Mouse (Mus musculus) natural killer cell, adult 2 months (primary cell): ENCODE data around the gene Dnase2b.
A peak's percentile ranks its signal among the peaks of the same experiment; 100 is the strongest.

Source experiments
- DNase-seq, 2 experiments: peaks; one replicate each; pipeline ENCODE4 v3.0.0; 2022; ENCODE audit warnings: low spot score in 2 of 2

Dnase2b gene

DNA sequence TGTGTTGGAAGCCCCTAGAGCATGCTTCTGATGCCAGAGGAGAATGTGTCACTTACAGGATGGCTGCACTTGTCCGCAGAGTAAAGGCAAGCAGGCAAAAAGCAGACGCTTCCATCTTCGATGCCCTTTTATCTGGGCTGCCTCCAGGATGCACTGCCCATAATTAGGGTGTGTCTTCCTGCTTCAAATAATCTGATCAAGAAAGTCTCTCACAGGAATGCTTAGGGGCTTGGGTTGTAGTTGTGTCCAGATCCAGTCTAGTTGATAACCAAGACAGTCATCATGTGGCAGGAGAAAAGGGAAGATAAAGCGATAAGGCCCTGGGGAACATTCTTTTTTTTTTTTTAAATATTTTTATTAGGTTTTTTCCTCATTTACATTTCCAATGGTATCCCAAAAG is at the start of gene Dnase2b:
Gene Dnase2b, minus strand, starts transcription at position 101 of the 400 bp plus-strand sequence.
- DNase-seq, result no peak

DNA sequence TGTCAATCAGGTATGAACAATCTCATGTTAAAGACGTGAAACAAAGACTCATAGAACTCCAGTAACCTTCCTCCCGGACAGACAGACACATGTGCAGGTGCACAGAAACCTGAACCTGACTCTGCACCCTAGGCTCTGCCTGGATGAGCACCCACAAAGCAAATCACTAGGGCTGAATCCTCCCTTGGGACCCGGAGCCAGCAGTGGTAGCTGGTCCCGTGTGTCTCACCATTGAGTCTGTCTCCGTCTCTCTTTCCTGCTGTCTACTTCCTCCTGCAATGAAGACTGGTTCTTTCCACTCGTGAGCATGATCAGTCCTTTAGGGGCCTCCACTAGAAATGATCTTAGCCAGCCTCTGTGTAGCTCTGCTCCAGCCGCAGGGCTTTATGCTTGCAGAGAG is 46.5 kb upstream of the Dnase2b start:
- no peak for DNase-seq

DNA sequence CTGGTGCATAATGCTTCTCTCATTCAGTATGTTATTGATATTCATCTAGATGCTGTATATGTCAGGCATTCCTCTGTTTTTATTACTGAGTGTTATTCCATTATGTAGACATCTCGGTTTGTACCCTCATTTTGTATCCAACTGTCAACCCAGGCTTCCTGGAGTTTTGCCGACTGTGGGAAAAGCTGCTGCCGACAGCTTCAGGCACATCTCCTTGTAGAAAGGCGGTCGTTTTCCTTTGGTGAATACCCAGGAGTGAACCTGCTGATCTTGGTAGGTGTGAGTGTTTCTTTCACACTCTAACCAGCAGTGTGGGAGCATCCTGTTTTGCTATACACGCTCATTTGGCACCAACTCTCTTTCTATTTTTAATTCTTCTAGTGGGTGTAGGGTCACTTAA is 45.6 kb upstream of the Dnase2b start:
- DNase-seq, result no peak

DNA sequence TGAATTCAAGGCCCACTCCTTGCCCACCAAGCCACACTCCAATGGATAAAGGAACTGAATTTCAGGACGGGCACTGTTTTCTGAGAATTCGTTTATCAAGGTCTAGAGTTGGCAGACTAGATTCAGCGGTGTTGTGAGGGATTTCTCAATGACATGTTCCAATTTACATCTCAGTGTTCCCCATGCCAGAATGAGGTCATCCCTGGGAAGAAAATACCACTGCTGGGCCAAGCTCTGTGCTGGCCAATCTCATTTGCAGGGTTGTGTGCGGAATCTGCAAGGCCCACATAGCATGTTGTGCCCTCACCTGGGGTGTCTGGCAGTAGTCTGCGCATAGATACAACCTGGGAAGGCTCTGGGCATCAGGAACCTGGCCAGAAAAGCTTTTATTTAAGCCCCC is 43.9 kb upstream of the Dnase2b start:
- DNase-seq, result no peak

DNA sequence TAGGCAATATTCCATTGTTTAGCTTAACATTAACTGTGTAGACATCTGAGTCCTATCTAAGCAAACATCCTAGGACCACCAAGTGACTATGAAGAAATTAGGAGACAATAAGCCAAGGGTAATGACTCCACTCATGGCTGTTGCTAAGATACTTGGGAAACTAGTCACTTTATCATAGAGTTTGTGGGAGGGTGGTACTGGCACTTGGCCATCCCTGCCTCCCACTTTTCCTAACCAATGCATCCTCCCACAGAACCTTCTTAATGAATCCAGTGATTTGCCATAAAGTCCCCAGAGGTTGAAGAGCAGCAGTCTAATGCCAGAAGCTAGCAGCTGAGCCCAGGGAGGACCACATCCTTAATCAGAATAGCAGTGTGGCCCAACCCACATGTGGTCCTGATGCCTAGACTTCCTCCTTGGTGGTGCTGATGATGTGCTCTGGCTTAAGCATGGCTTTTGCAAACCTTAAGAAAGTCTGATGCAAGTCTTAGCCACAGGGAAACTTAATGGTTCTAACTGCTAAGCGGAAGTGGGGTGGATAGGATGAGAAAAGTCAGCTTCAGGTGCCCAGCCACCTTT is 42.8 kb upstream of the Dnase2b start:
- DNase-seq, result no peak

DNA sequence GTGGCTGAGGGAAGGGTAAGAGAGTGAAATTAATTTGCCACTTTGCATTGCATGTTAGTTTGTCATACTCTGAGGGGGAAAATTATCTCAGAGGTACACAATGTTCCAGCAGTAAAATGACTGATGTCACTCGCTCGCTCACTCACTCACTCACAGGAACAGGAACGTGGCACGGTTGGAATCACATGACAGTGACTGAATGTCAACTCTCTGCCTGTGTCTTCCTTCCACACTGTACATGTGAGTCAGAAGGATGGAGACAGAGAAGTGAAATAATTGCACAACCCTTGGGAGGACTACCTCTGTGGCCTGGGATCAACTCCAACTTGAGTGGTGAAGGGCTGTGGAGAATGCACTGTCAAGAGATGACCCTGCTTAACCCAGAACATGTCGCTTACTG is 42.0 kb upstream of the Dnase2b start:
- no peak for DNase-seq

DNA sequence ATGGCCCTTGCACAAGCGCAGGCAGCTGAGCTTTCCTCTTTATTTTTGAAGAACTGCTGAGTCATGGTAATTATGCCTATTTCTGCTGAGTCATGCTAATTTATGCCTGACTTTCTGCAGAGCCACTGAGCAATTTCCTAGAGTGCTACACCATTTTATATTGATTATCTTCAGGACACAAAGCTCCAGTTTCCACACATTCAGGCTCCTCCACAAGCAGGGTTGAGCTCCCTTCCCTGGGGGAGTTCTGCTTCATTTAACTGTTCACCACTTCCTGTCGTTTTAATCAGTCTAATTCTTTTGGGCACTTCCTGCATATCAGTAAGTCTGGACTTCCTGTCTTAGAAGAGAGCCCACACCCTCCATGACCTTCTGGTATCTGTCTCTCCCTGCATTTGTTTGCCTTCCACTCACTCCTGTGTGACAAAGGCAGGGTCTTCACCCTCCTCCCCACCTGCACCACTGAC is 39.7 kb upstream of the Dnase2b start:
- peak; percentile 9 to 26 for DNase-seq

DNA sequence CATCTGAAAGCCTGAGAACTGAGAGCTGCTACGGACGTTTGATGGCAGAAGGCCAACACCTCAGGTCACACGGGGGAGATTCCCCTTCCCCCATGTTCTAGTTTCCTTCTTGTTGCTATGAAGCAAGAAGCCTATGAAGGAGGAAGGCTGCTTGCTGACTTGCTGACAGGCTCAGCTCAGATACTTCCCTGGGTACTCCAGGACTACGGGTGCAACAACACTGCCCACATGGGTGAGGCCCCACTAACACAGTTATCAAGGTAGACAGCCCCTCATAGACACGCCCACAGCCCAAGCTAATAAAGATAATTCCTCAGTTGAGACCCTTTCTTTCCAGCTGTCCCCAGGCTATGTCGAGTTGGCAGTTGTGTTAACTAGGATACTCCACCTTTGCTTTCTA is 38.3 kb upstream of the Dnase2b start:
- no peak for DNase-seq

DNA sequence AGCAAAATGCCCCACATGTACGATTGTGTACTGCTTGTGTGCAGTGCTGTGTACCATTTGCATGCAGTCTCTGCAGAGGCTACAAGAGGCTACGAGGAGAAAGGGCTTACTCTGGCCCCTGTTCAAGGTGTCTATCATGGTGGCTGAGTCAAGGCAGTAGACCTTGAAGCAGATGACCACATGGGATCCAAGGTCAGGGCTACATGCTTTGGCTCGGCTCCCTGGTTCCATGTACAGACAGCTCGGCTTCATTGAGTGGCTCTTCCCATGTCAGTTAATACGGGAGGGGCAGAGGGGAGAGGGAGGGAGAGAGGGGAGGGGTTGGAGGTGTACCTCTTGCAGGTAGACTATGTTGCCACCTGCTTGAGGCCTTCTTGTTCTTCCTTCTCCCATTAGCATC is 37.0 kb upstream of the Dnase2b start:
- DNase-seq, result no peak

DNA sequence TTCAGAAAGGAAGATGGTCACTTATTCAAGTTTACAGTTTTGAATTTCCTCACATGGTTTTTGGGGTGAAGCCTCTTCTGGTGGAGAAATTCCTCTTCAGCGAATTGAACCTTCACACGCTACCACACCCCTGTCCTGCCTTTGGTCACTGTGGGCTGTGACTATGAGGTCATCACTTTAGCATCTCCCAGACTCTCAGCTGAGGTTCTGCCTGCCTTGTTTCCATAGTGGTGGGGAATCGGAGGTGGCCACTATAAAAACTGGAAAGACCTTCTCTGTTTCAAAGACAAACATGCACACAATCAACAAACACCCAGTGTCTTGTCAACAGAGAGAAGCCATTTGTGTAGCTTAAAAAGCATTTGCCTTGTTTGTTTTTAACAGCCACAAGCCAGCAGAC is 35.8 kb upstream of the Dnase2b start, which contains the start of gene 4930503B20Rik:
Gene 4930503B20Rik, minus strand, starts transcription at position 101 of the 400 bp plus-strand sequence.
- no peak for DNase-seq

DNA sequence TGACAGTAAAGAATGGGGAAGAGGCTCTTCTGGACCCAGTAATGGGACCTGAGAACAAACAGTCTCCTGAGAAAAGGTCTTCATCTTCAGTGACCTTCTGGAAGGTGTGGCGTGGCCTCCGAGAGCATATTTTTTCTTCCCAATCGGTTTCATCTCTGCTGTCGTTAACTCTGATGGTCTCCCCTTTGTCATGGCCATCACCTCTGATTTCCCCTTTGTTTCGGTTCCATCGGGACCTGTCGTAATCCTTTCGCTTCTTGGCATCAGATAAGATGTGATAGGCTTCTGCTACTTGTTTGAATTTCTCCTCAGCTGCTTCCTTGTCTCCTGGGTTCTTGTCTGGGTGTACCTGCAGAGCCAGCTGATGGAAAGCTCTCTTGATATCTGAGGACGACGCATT is 35.3 kb upstream of the Dnase2b start:
- no peak for DNase-seq

DNA sequence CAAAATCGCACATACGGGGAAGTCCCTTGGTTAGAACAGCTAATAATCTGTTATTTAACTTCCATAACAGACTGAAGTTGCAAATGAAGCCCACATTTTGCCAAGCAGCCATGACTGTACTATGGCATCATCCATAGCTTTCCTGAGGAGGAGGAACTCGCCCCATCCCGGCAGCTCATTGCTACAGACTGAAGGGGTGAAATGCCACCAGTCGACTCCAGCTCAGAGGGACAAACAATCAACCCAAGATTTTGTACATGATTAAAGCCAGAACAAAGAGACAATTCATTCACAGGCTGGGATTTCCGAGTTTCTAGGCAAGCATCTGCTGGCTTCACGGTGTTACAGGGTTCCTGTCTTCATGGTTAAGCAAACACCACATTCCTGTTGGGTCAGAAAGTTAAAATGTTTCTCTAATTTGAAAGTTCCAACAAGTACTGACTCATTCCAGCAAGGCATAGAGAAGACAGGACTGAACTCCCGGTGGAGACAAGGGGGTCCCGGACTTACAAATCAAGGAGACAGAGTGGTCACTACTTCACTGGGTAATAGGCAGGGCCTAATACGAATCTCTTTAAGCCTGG is 34.0 kb upstream of the Dnase2b start:
- DNase-seq, result no peak

DNA sequence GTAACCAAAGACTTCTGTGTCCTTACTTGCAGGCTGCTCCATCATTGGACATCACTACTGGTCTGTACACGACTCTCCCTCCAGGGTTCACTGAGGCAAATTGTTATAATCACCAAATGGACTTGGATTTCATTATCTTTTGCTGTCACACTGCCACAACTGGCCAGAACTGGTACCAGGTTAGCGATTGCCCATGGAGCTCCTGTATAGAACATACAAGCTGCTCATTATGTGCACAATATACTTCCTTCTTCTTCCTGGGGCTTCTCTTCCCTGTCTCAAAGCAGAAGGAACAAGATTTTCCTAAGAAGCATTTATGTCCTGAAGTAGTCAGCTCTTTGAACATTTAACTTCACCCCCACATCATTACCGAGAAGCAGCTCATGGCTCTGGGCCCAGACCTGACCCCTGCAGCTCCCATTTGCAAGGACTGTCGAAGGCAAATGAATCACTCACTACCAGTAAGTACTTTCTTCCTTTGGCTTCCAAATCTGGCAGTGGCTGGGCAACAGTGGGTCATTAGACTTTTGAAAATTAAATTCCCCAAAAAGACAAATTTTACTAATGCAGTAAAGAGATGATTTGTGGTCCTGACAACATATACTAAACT is 26.5 kb upstream of the Dnase2b start:
- no peak for DNase-seq

DNA sequence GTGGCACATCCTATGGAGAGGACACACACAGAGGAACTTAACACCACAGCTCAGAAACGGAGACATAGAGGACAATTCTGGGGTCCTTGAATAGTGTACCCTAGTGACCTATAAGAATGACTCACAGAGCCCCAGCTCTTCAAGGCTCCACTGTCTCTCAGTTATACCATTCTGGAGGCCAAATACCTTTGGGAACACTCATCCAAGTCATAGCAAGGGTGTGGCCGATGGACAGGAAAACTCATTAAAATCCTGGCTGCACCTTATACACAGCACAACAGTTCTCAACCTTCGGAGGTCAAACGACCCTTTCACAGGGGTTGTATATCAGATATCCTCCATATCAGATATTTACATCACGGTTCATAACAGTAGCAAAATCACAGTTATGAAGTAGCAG is 17.1 kb upstream of the Dnase2b start:
- no peak for DNase-seq

DNA sequence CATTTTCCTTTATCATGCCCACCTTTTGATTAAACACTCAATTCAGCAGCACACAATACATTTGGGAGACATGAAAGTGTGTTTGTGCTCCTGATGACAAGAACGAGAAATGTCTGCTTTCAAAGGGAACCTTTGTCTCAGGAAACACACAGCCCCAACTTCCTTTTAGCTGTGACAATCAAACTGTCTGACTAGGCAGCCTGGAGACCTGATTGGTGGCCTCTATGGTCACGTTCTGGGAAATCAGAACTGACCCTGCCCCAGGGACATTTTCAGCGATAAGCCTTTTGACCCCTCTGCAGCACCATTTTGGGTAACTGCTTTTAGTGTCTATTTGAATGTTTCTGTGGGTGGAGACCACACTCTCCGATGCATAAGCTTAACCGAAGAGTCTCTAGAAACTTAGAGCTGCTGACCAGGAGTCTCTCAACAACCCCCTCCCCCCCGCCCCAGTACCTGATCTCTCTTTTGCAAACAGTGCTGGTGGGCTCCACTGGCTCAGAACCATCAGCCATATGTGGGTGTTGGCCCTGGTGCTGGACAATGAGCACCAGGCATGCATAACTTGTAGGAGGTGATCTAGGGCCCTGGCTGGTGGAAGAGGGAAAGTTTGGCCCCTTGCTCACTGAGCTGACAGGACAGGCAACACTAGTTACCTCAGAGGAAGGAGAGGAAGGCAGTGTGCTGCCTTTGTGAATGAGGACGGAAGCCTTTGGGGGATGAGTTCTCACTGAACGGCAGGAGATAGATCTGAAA is 13.0 kb upstream of the Dnase2b start:
- no peak for DNase-seq

DNA sequence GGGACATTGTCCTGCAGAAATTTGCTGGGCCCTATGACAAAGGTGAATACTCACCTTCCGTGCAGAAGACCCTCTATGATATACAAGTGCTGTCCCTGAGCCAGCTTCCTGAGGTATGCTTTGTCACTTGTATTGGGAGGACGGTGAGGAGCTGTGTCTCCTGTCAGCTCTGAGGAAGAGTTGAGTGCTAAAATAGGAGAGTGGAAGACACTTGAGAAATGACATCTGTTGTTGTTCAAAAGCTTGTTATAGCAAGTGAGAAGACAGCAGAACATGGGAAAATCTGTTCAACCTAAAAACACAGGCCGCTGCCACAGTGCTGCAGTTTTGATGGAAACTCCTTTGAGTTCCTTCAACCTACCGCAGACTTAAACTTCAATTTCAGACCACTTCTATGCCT is 10.4 kb upstream of the Dnase2b start:
- DNase-seq, result no peak

DNA sequence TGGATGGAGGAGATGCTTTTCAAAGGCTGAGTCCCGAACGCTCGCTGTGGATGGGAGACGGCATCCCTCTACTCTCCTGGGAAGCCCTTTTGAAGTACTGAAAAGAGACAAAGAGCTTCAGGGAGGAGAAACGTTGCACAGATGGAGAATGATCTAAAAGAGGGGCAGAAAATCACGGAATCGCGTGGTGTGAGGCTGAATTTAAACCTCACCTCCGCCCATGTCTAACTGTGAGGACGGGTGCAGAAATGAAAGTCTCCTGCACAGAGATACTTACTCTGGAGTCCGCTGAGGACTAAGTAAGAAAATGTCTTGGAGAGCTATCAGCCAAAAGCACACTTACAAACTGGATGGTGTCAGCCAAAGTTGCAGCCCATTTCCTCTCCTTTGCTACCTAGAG is 6.6 kb upstream of the Dnase2b start:
- DNase-seq, result no peak

DNA sequence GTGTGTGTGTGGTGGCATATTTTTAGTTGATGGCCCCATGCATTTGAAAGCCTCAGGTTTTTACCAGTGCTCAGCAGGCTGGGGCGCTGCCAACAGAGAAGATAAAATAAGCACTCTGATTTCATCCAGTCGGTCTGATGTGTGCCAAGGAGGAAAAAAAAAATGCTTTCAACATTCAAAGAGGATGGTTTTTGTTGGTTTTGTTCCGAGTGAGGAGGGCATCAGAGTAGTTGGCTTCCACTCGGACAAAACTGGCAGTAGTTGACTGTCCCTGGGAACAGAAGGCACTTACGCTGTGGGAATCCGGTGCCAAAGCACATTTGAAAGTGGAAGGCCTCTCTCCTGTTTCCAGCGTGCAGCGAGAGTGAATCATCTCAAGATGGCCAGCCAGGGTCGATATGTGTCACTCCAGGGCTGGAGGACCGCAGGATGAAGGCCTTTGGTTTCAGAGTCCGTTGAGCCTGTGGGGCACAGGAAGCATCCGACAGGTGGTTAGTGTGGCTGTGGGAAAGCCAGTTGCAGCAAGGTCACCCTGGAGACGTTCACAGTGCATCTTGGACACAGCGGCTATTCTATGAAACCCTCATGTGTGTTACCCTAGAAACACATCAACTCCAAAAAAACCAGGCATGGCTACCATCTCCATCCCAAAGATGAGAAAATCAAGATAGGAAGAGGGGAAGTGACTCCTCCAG is 5.3 kb upstream of the Dnase2b start:
- no peak for DNase-seq

DNA sequence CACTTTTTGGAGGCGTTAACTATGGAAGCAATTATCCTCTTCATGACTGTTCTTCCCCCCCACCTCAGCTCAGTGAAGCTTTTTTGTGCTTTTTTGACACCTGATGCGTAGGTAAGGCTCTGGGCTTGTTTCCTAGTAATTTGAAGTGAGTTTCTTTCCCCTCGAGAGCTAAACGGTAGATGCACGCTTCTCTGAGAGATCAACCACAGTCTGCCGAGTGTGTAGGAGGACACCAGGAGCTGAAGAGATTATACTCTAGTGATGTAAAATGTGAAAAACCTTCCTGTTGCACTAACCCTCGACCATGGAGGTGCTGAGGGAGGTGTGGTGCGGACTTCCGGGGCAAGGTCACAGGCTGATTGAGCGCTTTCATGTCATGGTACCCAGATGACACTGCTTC is 4.7 kb upstream of the Dnase2b start:
- DNase-seq, result no peak

DNA sequence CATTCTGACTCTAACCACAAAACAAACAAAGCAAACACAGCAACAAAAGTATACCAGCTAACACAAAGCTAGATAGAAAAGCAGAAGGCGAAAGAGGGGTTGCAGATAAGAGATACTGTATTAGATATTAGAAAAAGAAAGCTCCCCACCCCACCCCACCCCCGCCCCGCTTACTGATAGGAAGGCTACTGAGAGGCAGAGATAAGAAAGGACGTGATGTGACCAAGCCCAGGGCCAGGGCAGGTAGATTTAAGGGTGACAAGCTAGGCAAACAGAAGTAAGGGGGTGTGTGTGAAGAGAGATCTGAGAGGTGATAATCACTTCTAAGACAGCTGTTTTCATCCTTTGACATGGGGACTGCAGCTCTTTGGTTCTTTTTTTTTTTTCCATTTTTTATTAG is 3.0 kb upstream of the Dnase2b start:
- no peak for DNase-seq

DNA sequence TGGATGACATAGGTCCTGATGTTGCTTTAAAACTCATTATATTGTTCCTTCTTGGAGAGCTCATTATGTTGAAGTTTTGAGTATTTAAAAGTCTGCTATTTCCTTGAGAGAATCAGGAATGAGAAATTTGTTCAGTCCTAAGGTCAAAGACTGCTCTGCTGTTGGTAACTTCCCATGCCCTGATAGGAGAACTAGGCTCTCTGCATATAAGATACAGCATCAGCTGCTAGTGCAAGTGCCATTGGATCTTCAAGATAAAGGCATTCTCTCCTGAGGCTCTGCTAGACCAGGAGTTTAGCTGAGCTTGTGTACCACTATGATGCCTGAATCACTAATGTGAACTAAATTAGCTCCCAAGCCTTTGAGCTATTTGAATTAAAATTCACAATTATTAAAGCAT is 2.5 kb upstream of the Dnase2b start:
- no peak for DNase-seq
